Mouse (Mus musculus): ENCODE results near the gene Ablim2.

Gene Ablim2

GRCm38 (mm10) chr5:35908626-35909443, 151.2 kb downstream of the Ablim2 start:
- DNase-seq (ENCODE audit: low spot score in 2 of 2), result no peak

DNA sequence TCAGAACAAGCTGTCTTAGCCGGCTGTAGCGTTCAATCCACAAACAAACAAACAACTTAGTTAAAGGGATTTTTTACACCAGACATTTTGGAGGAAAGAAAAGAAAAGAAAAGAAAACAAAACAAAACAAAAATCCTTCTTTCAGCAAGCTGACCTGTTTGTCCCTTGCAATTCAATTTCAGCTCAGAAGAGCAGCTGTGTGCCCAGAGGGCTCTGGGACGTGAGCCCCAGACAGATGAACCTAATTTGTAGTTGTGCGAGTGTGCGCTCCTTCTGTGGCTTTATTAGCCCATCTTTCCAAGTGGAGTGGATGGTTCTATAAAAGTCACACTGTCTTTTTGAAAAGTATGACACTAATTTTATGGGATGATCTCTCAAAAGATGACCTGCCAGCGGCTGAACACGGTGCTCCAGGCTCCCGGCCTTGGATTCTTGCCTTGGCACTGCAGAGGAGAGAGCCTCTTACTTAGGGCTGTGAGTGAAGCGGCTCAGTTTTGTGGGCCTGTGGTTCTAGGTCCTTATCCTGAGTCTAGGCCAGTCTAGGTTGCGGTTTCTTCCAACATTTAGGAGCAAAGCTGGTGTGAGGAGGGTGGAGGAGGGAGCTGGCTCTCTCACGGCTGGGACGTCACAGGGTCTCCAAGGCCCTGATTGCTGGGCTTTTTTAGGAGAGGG, 158.1 kb downstream of the Ablim2 start:
- DNase-seq (ENCODE audit: low spot score in 2 of 2), result no peak

DNA sequence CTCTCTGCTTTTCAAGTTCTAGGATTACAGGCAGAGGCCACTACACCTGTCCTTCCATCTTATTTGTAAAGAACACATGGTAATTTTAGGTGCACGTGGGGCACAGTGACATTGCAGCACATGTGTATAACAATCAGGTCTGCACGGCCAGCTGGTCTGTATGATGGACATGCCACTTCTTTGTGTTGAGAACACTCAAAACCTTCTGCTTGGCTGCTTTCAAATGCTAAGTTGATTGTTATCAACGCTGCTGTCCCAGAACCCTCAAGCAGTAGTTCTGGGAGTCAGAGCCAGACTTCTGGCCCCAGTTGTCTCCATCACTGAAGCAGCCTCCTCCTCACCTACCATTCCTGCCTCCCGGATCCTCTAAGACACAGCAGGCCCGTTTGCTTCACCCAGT, 159.0 kb downstream of the Ablim2 start:
- DNase-seq (ENCODE audit: low spot score in 2 of 2), result no peak

GRCm38 (mm10) chr5:35918387-35918786, 160.7 kb downstream of the Ablim2 start:
- peak; percentile 21 to 31 for DNase-seq (ENCODE audit: low spot score in 2 of 2)

- DNase-seq (ENCODE audit: low spot score in 2 of 2), result no peak
Observed at GRCm38 (mm10) chr5:35920076-35920475, 162.4 kb downstream of the Ablim2 start.

GRCm38 (mm10) chr5:35920557-35920956, 162.9 kb downstream of the Ablim2 start:
- no peak for DNase-seq (ENCODE audit: low spot score in 2 of 2)

DNA sequence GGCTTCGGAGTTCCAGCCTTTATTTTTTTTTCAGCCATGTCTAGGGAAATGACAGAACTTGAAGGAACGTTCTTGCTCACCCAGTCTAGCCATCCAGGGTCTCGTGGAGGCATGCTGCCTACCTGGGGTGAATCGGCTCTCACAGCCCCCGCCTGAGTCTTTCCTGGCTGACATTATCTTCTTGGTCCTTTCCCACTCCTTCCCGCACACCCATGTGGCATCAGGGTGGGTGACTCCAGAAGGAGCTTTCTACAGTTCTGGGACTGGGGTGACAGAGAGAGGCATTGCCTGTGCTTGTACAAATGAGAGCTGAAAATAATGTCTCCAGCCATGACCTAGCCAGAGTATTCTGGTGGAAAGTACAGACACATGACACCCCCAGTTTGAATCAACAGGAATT, 163.5 kb downstream of the Ablim2 start:
- DNase-seq (ENCODE audit: low spot score in 2 of 2), result no peak

GRCm38 (mm10) chr5:35921595-35922254, 164.0 kb downstream of the Ablim2 start:
- no peak for DNase-seq (ENCODE audit: low spot score in 2 of 2)

GRCm38 (mm10) chr5:35923448-35923847, 165.8 kb downstream of the Ablim2 start:
- no peak for DNase-seq (ENCODE audit: low spot score in 2 of 2)

DNA sequence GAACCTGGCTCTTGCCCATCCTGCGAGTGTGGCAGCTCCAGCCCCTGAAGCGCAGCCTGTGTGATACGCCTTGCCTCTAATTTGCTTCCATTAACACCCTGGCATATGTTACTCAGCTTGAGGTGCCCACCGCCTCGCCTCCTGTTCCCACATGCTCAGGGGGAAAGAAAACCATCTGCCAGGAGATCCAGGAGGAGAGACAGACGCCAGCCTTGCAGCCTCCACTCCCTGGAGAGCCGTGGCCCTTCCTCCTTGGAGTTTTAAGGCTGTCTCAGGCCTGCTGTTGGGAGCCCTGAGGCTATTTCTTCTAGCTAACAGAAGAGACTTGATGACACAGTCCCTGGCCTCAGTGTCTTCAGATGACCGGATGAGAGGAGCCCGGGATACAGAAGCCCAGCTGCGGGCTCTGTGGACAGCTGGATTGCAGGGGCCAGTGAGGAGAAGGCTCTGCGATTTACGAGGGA, 167.5 kb downstream of the Ablim2 start:
- peak; percentile 38 for DNase-seq (ENCODE audit: low spot score in 2 of 2)

DNA sequence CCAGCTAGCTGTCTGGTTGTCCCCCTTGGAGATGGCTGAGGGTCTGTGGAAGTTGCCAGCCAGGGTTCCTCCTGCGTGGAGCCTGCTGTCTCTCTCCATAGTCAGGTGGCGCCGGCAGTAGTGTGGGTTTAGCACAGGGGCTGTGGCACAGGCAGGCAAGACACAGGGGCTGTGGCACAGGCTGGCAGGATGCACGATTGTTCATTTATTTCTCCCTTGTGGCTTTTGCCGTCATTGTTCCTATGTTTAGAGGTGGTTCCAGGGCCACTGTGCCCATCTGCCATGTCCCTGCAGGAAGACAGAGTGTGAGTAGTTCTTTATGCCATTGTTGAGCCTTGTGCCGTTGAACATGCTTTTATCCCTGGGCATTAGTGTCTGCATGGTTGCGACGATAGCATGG, 168.8 kb downstream of the Ablim2 start:
- DNase-seq (ENCODE audit: low spot score in 2 of 2), result no peak

- DNase-seq (ENCODE audit: low spot score in 2 of 2), result no peak
Observed at GRCm38 (mm10) chr5:35931296-35931695, 173.6 kb downstream of the Ablim2 start.

DNA sequence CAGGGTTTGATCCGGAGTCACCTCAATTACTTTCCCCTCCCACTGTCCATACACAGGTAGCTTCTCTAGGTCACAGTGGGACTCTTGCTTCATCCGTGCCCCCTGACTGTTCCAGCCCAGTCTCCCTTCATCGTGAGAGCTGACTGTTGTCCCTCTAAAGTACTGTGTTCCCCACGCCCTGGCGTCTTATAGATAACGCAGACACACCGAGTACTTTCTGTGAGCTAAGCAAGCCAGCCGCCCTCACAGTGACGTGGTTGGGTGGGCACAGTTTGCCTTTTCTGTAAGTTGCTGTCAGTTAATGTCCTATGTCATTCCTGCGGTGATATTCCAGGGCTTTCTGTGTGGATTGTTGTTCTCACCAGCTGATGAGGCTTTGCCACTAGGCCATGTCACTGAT, 175.4 kb downstream of the Ablim2 start:
- no peak for DNase-seq (ENCODE audit: low spot score in 2 of 2)
